Mouse (Mus musculus): Measurements from ENCODE around the gene Cfap161. TPM values are rescaled to one million over a fixed set of nuclear protein-coding genes. Genes with fewer than 3 reads are reported as not detected.

Cfap161 gene
- total RNA-seq, 1 experiment, result 0.27 TPM

DNA sequence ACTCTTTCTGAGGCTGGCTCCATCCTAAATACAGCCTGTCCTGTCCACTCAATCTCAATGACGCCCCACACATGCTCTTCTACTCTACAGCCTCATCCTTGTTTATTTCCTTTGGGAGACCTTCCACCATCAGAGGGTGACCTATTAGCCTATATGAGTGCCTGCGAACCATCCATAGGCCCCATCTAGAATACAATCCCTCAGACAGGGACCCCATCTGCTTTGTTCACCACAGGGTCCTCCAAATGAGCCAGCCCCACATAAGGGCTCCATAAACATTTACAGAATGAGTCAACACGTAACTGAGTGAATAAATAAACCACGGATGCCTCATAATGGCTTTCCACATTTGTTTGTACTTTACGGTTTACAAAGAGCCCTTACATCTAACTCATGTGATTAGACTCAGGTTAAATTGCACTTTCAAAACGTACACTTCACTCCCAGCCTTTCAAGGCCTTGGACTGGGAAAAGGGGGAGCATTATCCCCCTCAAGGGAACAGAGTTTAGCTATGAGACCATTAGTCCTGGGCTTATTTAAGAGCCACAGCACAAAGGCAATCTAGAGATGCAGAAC lies 56.7 kb downstream of the Cfap161 start:
- Histone ChIP-seq H3K27ac (ENCODE audit: insufficient read depth, low read depth, low read length, poor library complexity, severe bottlenecking) (no peak overlapping the region), H3K9me3 (ENCODE audit: control insufficient read depth, insufficient read depth, low read depth, low read length) (no peaks in the 10 kb centered on the region), H3K4me1 (ENCODE audit: control insufficient read depth in 2 of 2, insufficient read depth in 2 of 2, low read length in 2 of 2, poor library complexity in 1 of 2) (no peaks in the 10 kb centered on the region), H3K4me3 (ENCODE audit: insufficient read depth in 1 of 2, low read depth in 1 of 2, low read length in 2 of 2, poor library complexity in 1 of 2, severe bottlenecking in 1 of 2) (no peak overlapping the region), H3K36me3 (ENCODE audit: control insufficient read depth, insufficient read depth, low read length, poor library complexity, severe bottlenecking) (no peaks in the 10 kb centered on the region), H3K9ac (ENCODE audit: insufficient read depth, low read depth, low read length, poor library complexity, severe bottlenecking) (no peak overlapping the region)
- in situ Hi-C loops (cut with MboI; ENCODE audit: low sequenced_read_pairs in 2 of 2, unreplicated experiment in 2 of 2), result no loop called here
- no peak for DNase-seq (ENCODE audit: low read depth, low spot score)
- TF ChIP-seq ZC3H11A (IDR thresholded peaks at IDR 0.05; ENCODE audit: borderline replicate concordance, low read depth, low read length) (no peak), MAFK (IDR thresholded peaks at IDR 0.05; ENCODE audit: insufficient read depth, low read depth, low read length) (no peak), HCFC1 (IDR thresholded peaks at IDR 0.05; ENCODE audit: borderline replicate concordance, insufficient read depth, low read length) (no peak), CHD2 (IDR thresholded peaks at IDR 0.05; ENCODE audit: low read depth, low read length) (no peak), ZNF384 (IDR thresholded peaks at IDR 0.05; ENCODE audit: low read depth, low read length) (no peak)

DNA sequence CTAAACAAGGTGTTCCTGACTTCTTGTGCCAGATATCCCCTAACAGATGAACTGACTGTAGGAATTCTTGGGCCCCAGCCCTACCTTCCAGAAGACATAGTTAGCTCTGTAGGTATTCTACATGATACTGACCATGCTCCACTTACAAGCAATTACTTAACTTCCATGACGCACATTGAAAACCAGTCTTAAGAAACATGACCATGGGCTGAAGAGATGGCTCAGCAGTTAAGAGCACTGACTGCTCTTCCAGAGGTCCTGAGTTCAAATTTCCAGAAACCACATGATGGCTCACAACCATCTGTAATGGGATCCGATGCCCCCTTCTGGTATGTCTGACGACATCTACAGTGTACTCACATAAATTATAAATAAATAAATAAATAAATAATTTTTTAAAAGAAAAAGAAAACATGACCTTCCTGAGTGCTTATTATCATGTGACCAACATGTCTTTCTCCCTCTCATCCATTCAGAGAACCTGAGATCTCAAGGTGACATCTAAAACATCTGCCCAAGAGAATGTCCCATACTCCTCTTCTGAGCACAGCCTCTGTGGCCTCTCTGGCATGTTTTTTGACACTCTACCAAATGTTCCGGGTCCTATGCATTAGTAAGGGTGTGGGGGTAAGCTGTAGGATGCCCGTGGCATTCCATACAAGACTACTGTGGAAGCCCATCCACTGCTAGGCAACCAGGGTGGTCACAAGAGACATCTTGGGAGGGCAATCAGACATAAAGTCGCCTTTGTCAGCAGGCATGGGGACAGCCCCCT lies 58.2 kb downstream of the Cfap161 start:
- H3K4me3 ChIP-seq (ENCODE audit: insufficient read depth in 1 of 2, low read depth in 1 of 2, low read length in 2 of 2, poor library complexity in 1 of 2, severe bottlenecking in 1 of 2), result no peak overlapping the region
- H3K27ac ChIP-seq (ENCODE audit: insufficient read depth, low read depth, low read length, poor library complexity, severe bottlenecking), result no peak overlapping the region
- DNase-seq (ENCODE audit: low read depth, low spot score), result no peak
- no peaks in the 10 kb centered on the region for H3K9me3 ChIP-seq (ENCODE audit: control insufficient read depth, insufficient read depth, low read depth, low read length)
- no peaks in the 10 kb centered on the region for H3K4me1 ChIP-seq (ENCODE audit: control insufficient read depth in 2 of 2, insufficient read depth in 2 of 2, low read length in 2 of 2, poor library complexity in 1 of 2)
- H3K36me3 ChIP-seq (ENCODE audit: control insufficient read depth, insufficient read depth, low read length, poor library complexity, severe bottlenecking), result no peaks in the 10 kb centered on the region
- TF ChIP-seq ZNF384 (IDR thresholded peaks at IDR 0.05; ENCODE audit: low read depth, low read length), result no peak
- no peak for TF ChIP-seq HCFC1 (IDR thresholded peaks at IDR 0.05; ENCODE audit: borderline replicate concordance, insufficient read depth, low read length)
- TF ChIP-seq MAFK (IDR thresholded peaks at IDR 0.05; ENCODE audit: insufficient read depth, low read depth, low read length), result no peak
- no peak for TF ChIP-seq ZC3H11A (IDR thresholded peaks at IDR 0.05; ENCODE audit: borderline replicate concordance, low read depth, low read length)
- no peak for TF ChIP-seq CHD2 (IDR thresholded peaks at IDR 0.05; ENCODE audit: low read depth, low read length)
- in situ Hi-C loops (cut with MboI; ENCODE audit: low sequenced_read_pairs in 2 of 2, unreplicated experiment in 2 of 2), result no loop called here
- no peak overlapping the region for H3K9ac ChIP-seq (ENCODE audit: insufficient read depth, low read depth, low read length, poor library complexity, severe bottlenecking)

DNA sequence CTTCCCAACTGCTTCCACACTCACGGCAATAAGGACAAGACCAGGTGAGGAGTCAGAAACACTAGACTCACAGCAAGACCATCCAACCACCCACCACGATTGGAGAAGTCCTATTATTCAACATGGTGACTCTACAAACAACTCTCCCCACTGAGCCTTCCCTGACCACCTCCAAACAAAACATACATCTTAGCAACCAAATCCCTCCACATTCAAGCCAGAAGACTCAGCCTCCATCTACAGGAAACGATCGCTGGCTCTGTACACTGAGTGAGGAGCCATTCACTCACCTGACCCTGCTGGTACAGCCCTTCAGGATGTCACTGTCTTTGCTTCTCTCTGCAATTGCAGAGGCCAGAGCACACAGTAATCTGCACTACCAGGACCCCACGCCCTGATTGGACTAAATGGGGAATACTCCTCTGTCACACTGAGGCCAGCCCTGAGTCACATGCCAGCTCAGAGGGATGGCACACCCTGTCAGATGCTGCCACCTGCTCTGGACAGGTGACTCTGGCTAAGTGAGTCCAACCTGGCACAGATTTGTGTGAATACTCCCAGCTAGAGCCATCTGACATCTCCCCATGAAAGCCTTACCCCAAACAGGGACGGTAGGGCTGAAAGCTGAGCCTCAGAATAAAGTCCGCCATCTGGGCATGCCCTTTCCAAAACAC lies 59.4 kb downstream of the Cfap161 start:
- no peaks in the 10 kb centered on the region for H3K36me3 ChIP-seq (ENCODE audit: control insufficient read depth, insufficient read depth, low read length, poor library complexity, severe bottlenecking)
- no peak overlapping the region for H3K9ac ChIP-seq (ENCODE audit: insufficient read depth, low read depth, low read length, poor library complexity, severe bottlenecking)
- no peak overlapping the region for H3K27ac ChIP-seq (ENCODE audit: insufficient read depth, low read depth, low read length, poor library complexity, severe bottlenecking)
- in situ Hi-C loops (cut with MboI; ENCODE audit: low sequenced_read_pairs in 2 of 2, unreplicated experiment in 2 of 2), result no loop called here
- H3K9me3 ChIP-seq (ENCODE audit: control insufficient read depth, insufficient read depth, low read depth, low read length), result no peaks in the 10 kb centered on the region
- no peaks in the 10 kb centered on the region for H3K4me1 ChIP-seq (ENCODE audit: control insufficient read depth in 2 of 2, insufficient read depth in 2 of 2, low read length in 2 of 2, poor library complexity in 1 of 2)
- TF ChIP-seq CHD2 (IDR thresholded peaks at IDR 0.05; ENCODE audit: low read depth, low read length), result no peak
- no peak for TF ChIP-seq MAFK (IDR thresholded peaks at IDR 0.05; ENCODE audit: insufficient read depth, low read depth, low read length)
- TF ChIP-seq ZC3H11A (IDR thresholded peaks at IDR 0.05; ENCODE audit: borderline replicate concordance, low read depth, low read length), result no peak
- TF ChIP-seq HCFC1 (IDR thresholded peaks at IDR 0.05; ENCODE audit: borderline replicate concordance, insufficient read depth, low read length), result no peak
- TF ChIP-seq ZNF384 (IDR thresholded peaks at IDR 0.05; ENCODE audit: low read depth, low read length), result no peak
- no peak overlapping the region for H3K4me3 ChIP-seq (ENCODE audit: insufficient read depth in 1 of 2, low read depth in 1 of 2, low read length in 2 of 2, poor library complexity in 1 of 2, severe bottlenecking in 1 of 2)
- no peak for DNase-seq (ENCODE audit: low read depth, low spot score)

DNA sequence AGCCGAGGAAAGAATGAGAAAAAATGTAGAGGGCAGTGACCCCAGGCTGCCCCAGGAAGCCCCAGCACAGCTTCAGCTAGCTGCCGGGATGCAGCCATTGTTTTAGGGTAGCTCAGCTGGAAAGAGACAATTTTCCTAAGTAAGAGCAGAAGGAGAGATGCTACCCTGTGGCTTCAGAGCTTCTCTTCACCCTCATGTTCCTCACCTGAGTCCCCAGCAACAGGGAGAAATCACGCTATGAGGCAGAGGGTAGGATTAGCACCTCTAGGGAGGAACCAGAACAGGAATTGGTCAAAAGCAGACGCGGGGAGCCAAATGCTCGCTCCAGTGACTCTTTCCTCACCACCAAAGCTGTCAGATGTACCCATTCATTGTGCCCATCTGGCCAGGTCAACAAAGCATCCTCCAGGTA lies 60.0 kb downstream of the Cfap161 start:
- no peak for DNase-seq (ENCODE audit: low read depth, low spot score)
- no peak overlapping the region for H3K4me3 ChIP-seq (ENCODE audit: insufficient read depth in 1 of 2, low read depth in 1 of 2, low read length in 2 of 2, poor library complexity in 1 of 2, severe bottlenecking in 1 of 2)
- in situ Hi-C loops (cut with MboI; ENCODE audit: low sequenced_read_pairs in 2 of 2, unreplicated experiment in 2 of 2), result no loop called here
- no peak overlapping the region for H3K27ac ChIP-seq (ENCODE audit: insufficient read depth, low read depth, low read length, poor library complexity, severe bottlenecking)
- no peaks in the 10 kb centered on the region for H3K36me3 ChIP-seq (ENCODE audit: control insufficient read depth, insufficient read depth, low read length, poor library complexity, severe bottlenecking)
- H3K9me3 ChIP-seq (ENCODE audit: control insufficient read depth, insufficient read depth, low read depth, low read length), result no peaks in the 10 kb centered on the region
- TF ChIP-seq ZC3H11A (IDR thresholded peaks at IDR 0.05; ENCODE audit: borderline replicate concordance, low read depth, low read length) (no peak), CHD2 (IDR thresholded peaks at IDR 0.05; ENCODE audit: low read depth, low read length) (no peak), MAFK (IDR thresholded peaks at IDR 0.05; ENCODE audit: insufficient read depth, low read depth, low read length) (no peak), HCFC1 (IDR thresholded peaks at IDR 0.05; ENCODE audit: borderline replicate concordance, insufficient read depth, low read length) (no peak), ZNF384 (IDR thresholded peaks at IDR 0.05; ENCODE audit: low read depth, low read length) (no peak)
- H3K9ac ChIP-seq (ENCODE audit: insufficient read depth, low read depth, low read length, poor library complexity, severe bottlenecking), result no peak overlapping the region
- H3K4me1 ChIP-seq (ENCODE audit: control insufficient read depth in 2 of 2, insufficient read depth in 2 of 2, low read length in 2 of 2, poor library complexity in 1 of 2), result no peaks in the 10 kb centered on the region
